Mouse (Mus musculus) stomach, postnatal 0 days (tissue): Measurements from ENCODE around the gene Epb41l1. TPM values are rescaled to one million over a fixed set of nuclear protein-coding genes. Genes with fewer than 3 reads are reported as not detected.

Source experiments
- ATAC-seq: fragments of 200-750 bp; cut with Nextera tagmentation; 2 replicates; pipeline ENCODE4 v1.8.0; 2017; ENCODE audit not compliant: low FRiP score, low TSS enrichment
- DNase-seq: peaks from one replicate; pipeline ENCODE4 v3.0.0-alpha.2; 2016; ENCODE audit warnings: low spot score
- H3K27ac ChIP-seq: fragments of 300-500 bp; sonication (generic); replicated peaks from 2 replicates; pipeline ENCODE4 v1.5.1; 2014; ENCODE audit warnings: mild to moderate bottlenecking, control low read depth
- H3K27me3 ChIP-seq: fragments of 300-500 bp; sonication (generic); 2 replicates; pipeline ENCODE4 v1.6.1; 2014; ENCODE audit warnings: low read length; ENCODE audit not compliant: control insufficient read depth, insufficient read depth
- H3K36me3 ChIP-seq: fragments of 300-500 bp; sonication (generic); 2 replicates; pipeline ENCODE4 v1.6.1; 2014; ENCODE audit warnings: low read length, mixed read lengths; ENCODE audit not compliant: control insufficient read depth, insufficient read depth
- H3K4me1 ChIP-seq: fragments of 300-500 bp; sonication (generic); replicated peaks from 2 replicates; pipeline ENCODE4 v1.6.1; 2014; ENCODE audit warnings: antibody characterized with exemption; ENCODE audit not compliant: control insufficient read depth, insufficient read depth
- H3K4me2 ChIP-seq: fragments of 300-500 bp; sonication (generic); replicated peaks from 2 replicates; pipeline ENCODE4 v1.6.1; 2014; ENCODE audit warnings: low read depth, mild to moderate bottlenecking, control low read depth, moderate library complexity
- H3K4me3 ChIP-seq: fragments of 300-500 bp; sonication (generic); 2 replicates; pipeline ENCODE4 v1.5.1; 2014; ENCODE audit warnings: low read depth, low read length, control low read depth
- H3K9ac ChIP-seq: fragments of 300-500 bp; sonication (generic); 2 replicates; pipeline ENCODE4 v1.6.1; 2014; ENCODE audit warnings: mild to moderate bottlenecking, low read length, control low read depth, mixed read lengths
- H3K9me3 ChIP-seq: fragments of 300-500 bp; sonication (generic); 2 replicates; pipeline ENCODE4 v1.6.1; 2016; ENCODE audit warnings: low read length; ENCODE audit not compliant: control insufficient read depth
- CTCF ChIP-seq: IDR thresholded peaks from 2 replicates; pipeline ENCODE4 v1.5.1; 2016; ENCODE audit warnings: antibody characterized with exemption, low read depth, mild to moderate bottlenecking, moderate library complexity
- EP300 ChIP-seq: optimal IDR thresholded peaks from 2 replicates; pipeline ENCODE3; 2016; ENCODE audit warnings: antibody characterized with exemption
- WGBS: fragments of 180-500 bp; shearing (Covaris S2); extraction: QIAGEN DNeasy Blood & Tissue Kit; methylation state at CpG from one replicate; pipeline ENCODE4 v1.1.7; 2014; 5-methylcytosine and 5-hydroxymethylcytosine counted together
- polyA plus RNA-seq: library from polyadenylated mRNA; unstranded; fragments of >200 nt; fragmentation: Nextera tagmentation; extraction: Ambion mirVana; gene quantifications from 2 replicates; pipeline ENCODE4 v1.2.1, GENCODE M21; 2015

Epb41l1 gene
- polyA plus RNA-seq, 1 experiment from 2014 or later = 1.7 TPM

- ATAC-seq (peak; percentile 65), DNase-seq (peak; percentile 71)
- no peaks in the 10 kb centered on the region for H3K9me3 ChIP-seq
- peaks cover 3% of the 10 kb centered on the region; the same call in 1 of the 2 replicates for H3K4me1 ChIP-seq
- H3K9ac ChIP-seq = peak overlapping the region; percentile 23; the same call in 1 of the 2 replicates
- no peak overlapping the region for H3K4me3 ChIP-seq
- no peaks in the 10 kb centered on the region for H3K27me3 ChIP-seq
- 36% methylated on average over 9 of the region's 9 CpGs for WGBS
- H3K27ac ChIP-seq = peak overlapping the region; percentile 81
- no peak overlapping the region for H3K4me2 ChIP-seq
- TF ChIP-seq CTCF = no peak
- no peak for TF ChIP-seq EP300
- H3K36me3 ChIP-seq = no peaks in the 10 kb centered on the region
Observed at GRCm38 (mm10) chr2:156432874-156433868, 12.5 kb downstream of the Epb41l1 start.

- TF ChIP-seq EP300 (no peak), CTCF (no peak)
- 92% methylated on average over 11 of the region's 11 CpGs for WGBS
- DNase-seq = no peak
- Histone ChIP-seq H3K9me3 (no peaks in the 10 kb centered on the region), H3K36me3 (no peaks in the 10 kb centered on the region), H3K27me3 (no peaks in the 10 kb centered on the region), H3K4me3 (no peak overlapping the region), H3K4me2 (no peak overlapping the region), H3K27ac (no peak overlapping the region), H3K9ac (no peak overlapping the region), H3K4me1 (peaks cover 3% of the 10 kb centered on the region; the same call in 1 of the 2 replicates)
- no peak for ATAC-seq
Observed at GRCm38 (mm10) chr2:156437637-156438036, 16.9 kb downstream of the Epb41l1 start.

- H3K9me3 ChIP-seq = no peaks in the 10 kb centered on the region
- H3K27me3 ChIP-seq = no peaks in the 10 kb centered on the region
- DNase-seq (peak; percentile 58), ATAC-seq (peak; percentile 40)
- H3K9ac ChIP-seq = 0 out of 2 replicates have a peak overlapping the region, but pooled peaks have one; percentile 9
- H3K4me1 ChIP-seq = no peaks in the 10 kb centered on the region
- H3K4me3 ChIP-seq = no peak overlapping the region
- TF ChIP-seq EP300 (no peak), CTCF (no peak)
- no peaks in the 10 kb centered on the region for H3K36me3 ChIP-seq
- H3K4me2 ChIP-seq = no peak overlapping the region
- H3K27ac ChIP-seq = no peak overlapping the region
- WGBS = 27% methylated on average over 11 of the region's 11 CpGs
Observed at GRCm38 (mm10) chr2:156439666-156440462, 19.2 kb downstream of the Epb41l1 start.

GRCm38 (mm10) chr2:156441909-156442308, 21.2 kb downstream of the Epb41l1 start:
- WGBS = 49% methylated on average over 6 of the region's 6 CpGs
- Histone ChIP-seq H3K27ac (no peak overlapping the region), H3K4me3 (no peak overlapping the region), H3K4me2 (no peak overlapping the region), H3K4me1 (peaks cover 2% of the 10 kb centered on the region; the same call in 1 of the 2 replicates), H3K9me3 (no peaks in the 10 kb centered on the region), H3K9ac (no peak overlapping the region), H3K36me3 (no peaks in the 10 kb centered on the region), H3K27me3 (no peaks in the 10 kb centered on the region)
- ATAC-seq (no peak), DNase-seq (no peak)
- no peak for TF ChIP-seq EP300
- no peak for TF ChIP-seq CTCF

GRCm38 (mm10) chr2:156443323-156443722, 22.6 kb downstream of the Epb41l1 start:
- Histone ChIP-seq H3K27ac (no peak overlapping the region), H3K9ac (no peak overlapping the region), H3K36me3 (no peaks in the 10 kb centered on the region), H3K4me1 (peaks cover 4% of the 10 kb centered on the region; the same call in 1 of the 2 replicates), H3K4me3 (no peak overlapping the region), H3K27me3 (no peaks in the 10 kb centered on the region), H3K9me3 (no peaks in the 10 kb centered on the region), H3K4me2 (no peak overlapping the region)
- no peak for DNase-seq
- ATAC-seq = no peak
- no peak for TF ChIP-seq CTCF
- 53% methylated on average over 1 of the region's 1 CpGs for WGBS
